Comparison of ENCODE assay signal across 14 mouse cellular contexts in genomic region chr3:88230262-88231047, GRCm38 (mm10). TPM values are rescaled to one million over a fixed set of nuclear protein-coding genes. Genes with fewer than 3 reads are reported as not detected.
DNase-seq lines count a peak whose midpoint lies in the region; ATAC-seq and TF ChIP-seq lines count a peak whose summit lies in the region.
"Had no signal": no experiment of that assay in that cellular context is flagged by ENCODE, and none has a peak within 500 bp of the region (broad histone marks: within the 10 kb centered on the region; RNA-seq: fewer than 3 reads in every experiment).

No protein-coding gene starts in this region.

- H3K4me3 ChIP-seq in neural tube, embryonic 11.5 days (ENCODE audit: low read depth, low read length), result peak overlapping the region; percentile 5; the same call in 1 of the 2 replicates
- H3K4me3 ChIP-seq in forebrain, postnatal 0 days (ENCODE audit: low read depth, low read length), result no peak overlapping the region
- H3K4me3 ChIP-seq in midbrain, embryonic 10.5 days, result no peak overlapping the region
- H3K4me3 ChIP-seq in thymus, adult 2 months (ENCODE audit: control insufficient read depth, insufficient read depth, low read length), result no peak overlapping the region
- H3K4me3 ChIP-seq: embryonic facial prominence, embryonic 13.5 days; gastrocnemius, adult 2 months; limb, embryonic 15.5 days; myocyte had no signal

- no peaks in the 10 kb centered on the region; the same call in 1 of the 2 replicates for H3K27me3 ChIP-seq in neural tube, embryonic 11.5 days (ENCODE audit: control insufficient read depth, insufficient read depth, low read length)
- H3K27me3 ChIP-seq in forebrain, postnatal 0 days (ENCODE audit: insufficient read depth, low read length), result no peaks in the 10 kb centered on the region
- peaks cover 100% of the 10 kb centered on the region for H3K27me3 ChIP-seq in midbrain, embryonic 10.5 days (ENCODE audit: low read depth, poor library complexity, severe bottlenecking)
- peaks cover 2% of the 10 kb centered on the region; the same call in 1 of the 2 replicates for H3K27me3 ChIP-seq in thymus, adult 2 months (ENCODE audit: control insufficient read depth, insufficient read depth, low read length)

- 0 out of 2 replicates have a peak, but pooled peaks cover 4% of the 10 kb centered on the region for H3K36me3 ChIP-seq in neural tube, embryonic 11.5 days (ENCODE audit: control insufficient read depth, insufficient read depth, low read length)
- H3K36me3 ChIP-seq in forebrain, postnatal 0 days (ENCODE audit: insufficient read depth), result peaks cover 47% of the 10 kb centered on the region
- no peaks in the 10 kb centered on the region; the same call in 1 of the 2 replicates for H3K36me3 ChIP-seq in midbrain, embryonic 10.5 days
- no peaks in the 10 kb centered on the region for H3K36me3 ChIP-seq in thymus, adult 2 months (ENCODE audit: control insufficient read depth, insufficient read depth, low read length)
- H3K36me3 ChIP-seq: embryonic facial prominence, embryonic 13.5 days; limb, embryonic 15.5 days had no signal

- peak overlapping the region; percentile 89 for H3K27ac ChIP-seq in neural tube, embryonic 11.5 days (ENCODE audit: low read depth, low read length)
- peak overlapping the region; percentile 95 for H3K27ac ChIP-seq in forebrain, postnatal 0 days (ENCODE audit: low read depth, low read length)
- H3K27ac ChIP-seq in midbrain, embryonic 10.5 days (replicated peaks), result peak overlapping the region; percentile 39; the same call in 1 of the 2 replicates
- no peak overlapping the region for H3K27ac ChIP-seq in thymus, adult 2 months (ENCODE audit: control insufficient read depth, insufficient read depth, low read length)
- H3K27ac ChIP-seq: embryonic facial prominence, embryonic 13.5 days; gastrocnemius, adult 2 months; limb, embryonic 15.5 days had no signal

- DNase-seq in neural tube, embryonic 11.5 days (ENCODE audit: low spot score), result no peak
- no peak for DNase-seq in neural tube, embryonic 10.5 days (ENCODE audit: extremely low spot score, low spot score)
- peak; percentile 74 for DNase-seq in forebrain, postnatal 0 days
- no peak for DNase-seq in midbrain, embryonic 10.5 days (ENCODE audit: low spot score)
- no peak for DNase-seq in lung, postnatal 4 days
- no peak for DNase-seq in thymus, adult 2 months
- DNase-seq: gastrocnemius, adult 2 months; heart, postnatal 10 days; lung, postnatal 10 days; right cerebral cortex, postnatal 25 days had no signal

- WGBS in neural tube, embryonic 11.5 days, result 21% methylated on average over 17 of the region's 17 CpGs
- WGBS in forebrain, postnatal 0 days, result 19% methylated on average over 17 of the region's 17 CpGs
- WGBS in midbrain, embryonic 10.5 days, result 49% methylated on average over 17 of the region's 17 CpGs
- WGBS in thymus, adult 2 months, result 49% methylated on average over 17 of the region's 17 CpGs

- no peak for TF ChIP-seq POLR2A in thymus, adult 2 months (IDR thresholded peaks at IDR 0.05; ENCODE audit: control insufficient read depth, extremely low read depth, insufficient read depth, low read length, poor library complexity)

- no peak for TF ChIP-seq CTCF in forebrain, postnatal 0 days (IDR thresholded peaks at IDR 0.05; ENCODE audit: low read depth)
- no peak for TF ChIP-seq CTCF in thymus, adult 2 months (IDR thresholded peaks at IDR 0.05; ENCODE audit: borderline replicate concordance, control insufficient read depth, extremely low read depth, insufficient read depth, low read length, poor library complexity)

- ATAC-seq in neural tube, embryonic 11.5 days (ENCODE audit: insufficient read depth, low FRiP score, low TSS enrichment), result peak; percentile 1
- peak; percentile 1; the same call in 1 of the 2 replicates for ATAC-seq in forebrain, postnatal 0 days
- ATAC-seq in megakaryocyte progenitor cell, adult 5-6 weeks (replicated peaks; ENCODE audit: poor library complexity), result no peak

- H3K4me1 ChIP-seq in neural tube, embryonic 11.5 days (ENCODE audit: control insufficient read depth, insufficient read depth, low read length), result peaks cover 58% of the 10 kb centered on the region
- peaks cover 48% of the 10 kb centered on the region for H3K4me1 ChIP-seq in forebrain, postnatal 0 days (ENCODE audit: insufficient read depth)
- peaks cover 49% of the 10 kb centered on the region for H3K4me1 ChIP-seq in midbrain, embryonic 10.5 days
- no peaks in the 10 kb centered on the region for H3K4me1 ChIP-seq in thymus, adult 2 months (replicated peaks; ENCODE audit: control insufficient read depth, insufficient read depth, low read length)
- H3K4me1 ChIP-seq: embryonic facial prominence, embryonic 13.5 days had no signal

- H3K9me3 ChIP-seq in neural tube, embryonic 11.5 days (ENCODE audit: control insufficient read depth, low read length), result no peaks in the 10 kb centered on the region
- no peaks in the 10 kb centered on the region for H3K9me3 ChIP-seq in forebrain, postnatal 0 days (ENCODE audit: low read length)
- H3K9me3 ChIP-seq in midbrain, embryonic 10.5 days (replicated peaks), result no peaks in the 10 kb centered on the region
- H3K9me3 ChIP-seq: embryonic facial prominence, embryonic 13.5 days; limb, embryonic 15.5 days had no signal

- peak overlapping the region; percentile 20 for H3K9ac ChIP-seq in neural tube, embryonic 11.5 days (ENCODE audit: low read length)
- H3K9ac ChIP-seq in forebrain, postnatal 0 days, result peak overlapping the region; percentile 25; the same call in 1 of the 2 replicates
- H3K9ac ChIP-seq: embryonic facial prominence, embryonic 13.5 days; limb, embryonic 15.5 days had no signal

- H3K4me2 ChIP-seq in neural tube, embryonic 11.5 days (ENCODE audit: low read depth), result peak overlapping the region; percentile 18; the same call in 1 of the 2 replicates
- no peak overlapping the region for H3K4me2 ChIP-seq in forebrain, postnatal 0 days (ENCODE audit: low read depth)
- H3K4me2 ChIP-seq: embryonic facial prominence, embryonic 13.5 days; limb, embryonic 15.5 days had no signal

RNA-seq across cellular contexts. Expression of gene Rhbg, which starts 24.1 kb away (rescaled TPM):
- 0.27 and 1.2 TPM in 2 replicates for polyA plus RNA-seq in neural tube, embryonic 11.5 days (2014; fragmentation: Nextera tagmentation; extraction: Ambion mirVana)
- total RNA-seq in forebrain, postnatal 0 days (2014; rRNA removed), result 0.19 TPM in 1 of 2 replicates, not detected in the other
- 0.21 and 0.25 TPM in 2 replicates for polyA plus RNA-seq in forebrain, postnatal 0 days (2015; fragmentation: Nextera tagmentation; extraction: Ambion mirVana)
- polyA plus RNA-seq in midbrain, embryonic 10.5 days (2016; fragmentation: Nextera tagmentation; extraction: Ambion mirVana), result not detected in 2 replicates
- not detected in 2 replicates for total RNA-seq in megakaryocyte progenitor cell, adult 5-6 weeks (2015)
- total RNA-seq in megakaryocyte progenitor cell, adult 5-6 weeks (2017), result 0.14 TPM in 1 of 2 replicates, not detected in the other
- polyA plus RNA-seq in thymus, adult 2 months (2012; rRNA removed), result 2.5 and 2.7 TPM in 2 replicates
- total RNA-seq: gastrocnemius, adult 2 months; heart, postnatal 10 days had no signal
- polyA plus RNA-seq: myocyte had no signal

RNA-seq across cellular contexts. Expression of gene Gm38392, which starts 56.6 kb away (rescaled TPM):
- polyA plus RNA-seq in neural tube, embryonic 11.5 days (2014; fragmentation: Nextera tagmentation; extraction: Ambion mirVana), result not detected in 2 replicates
- total RNA-seq in forebrain, postnatal 0 days (2014; rRNA removed), result 0.69 TPM in 1 of 2 replicates, not detected in the other
- polyA plus RNA-seq in forebrain, postnatal 0 days (2015; fragmentation: Nextera tagmentation; extraction: Ambion mirVana), result 0.16 TPM in 1 of 2 replicates, not detected in the other
- 0.14 TPM in 1 of 2 replicates, not detected in the other for polyA plus RNA-seq in midbrain, embryonic 10.5 days (2016; fragmentation: Nextera tagmentation; extraction: Ambion mirVana)
- 0.10 TPM in 1 of 2 replicates, not detected in the other for total RNA-seq in megakaryocyte progenitor cell, adult 5-6 weeks (2015)
- total RNA-seq in megakaryocyte progenitor cell, adult 5-6 weeks (2017), result not detected in 2 replicates
- 0.11 TPM in 1 of 2 replicates, not detected in the other for polyA plus RNA-seq in thymus, adult 2 months (2012; rRNA removed)
